Mouse (Mus musculus) liver, embryonic 14.5 days (tissue): Measurements from ENCODE around the gene Ell. TPM values are rescaled to one million over a fixed set of nuclear protein-coding genes. Genes with fewer than 3 reads are reported as not detected.
A peak's percentile ranks its signal among the peaks of the same experiment; 100 is the strongest.

Experiments used
- ATAC-seq: fragments of 200-750 bp; cut with Nextera tagmentation; 2 replicates; pipeline ENCODE4 v1.8.0; 2017; ENCODE audit warnings: moderate number of reproducible peaks, mild to moderate bottlenecking, moderate library complexity; ENCODE audit not compliant: insufficient read depth
- DNase-seq, 3 experiments: peaks; one replicate each; pipeline ENCODE4 v3.0.0-alpha.2; 2012 to 2013; ENCODE audit warnings: low read depth in 3 of 3, low spot score in 3 of 3
- H3K27ac ChIP-seq: fragments of 300-500 bp; sonication (generic); 2 replicates; pipeline ENCODE4 v1.5.1; 2014; ENCODE audit warnings: moderate library complexity, mild to moderate bottlenecking, control low read depth, inconsistent platforms
- H3K27me3 ChIP-seq: fragments of 300-500 bp; sonication (generic); 2 replicates; pipeline ENCODE4 v1.6.1; 2014; ENCODE audit warnings: mild to moderate bottlenecking, low read length, moderate library complexity; ENCODE audit not compliant: control insufficient read depth, insufficient read depth
- H3K36me3 ChIP-seq: fragments of 300-500 bp; sonication (generic); replicated peaks from 2 replicates; pipeline ENCODE4 v1.6.1; 2014; ENCODE audit warnings: low read depth; ENCODE audit not compliant: control insufficient read depth, insufficient read depth
- H3K4me1 ChIP-seq, 2 experiments: fragments of 200-500 bp in 1 of 2; fragments of 300-500 bp in 1 of 2; sonication (generic) in 1 of 2; replicated peaks; 2 replicates each; pipeline ENCODE4 v1.6.1; 2012 to 2014; ENCODE audit warnings: antibody characterized with exemption in 1 of 2, inconsistent platforms in 1 of 2, low read length in 1 of 2; ENCODE audit not compliant: control insufficient read depth in 2 of 2, insufficient read depth in 2 of 2
- H3K4me2 ChIP-seq: fragments of 300-500 bp; sonication (generic); 2 replicates; pipeline ENCODE4 v1.6.1; 2014; ENCODE audit warnings: low read depth, mild to moderate bottlenecking, control low read depth, moderate library complexity
- H3K4me3 ChIP-seq, 2 experiments: fragments of 200-500 bp in 1 of 2; fragments of 300-500 bp in 1 of 2; sonication (generic) in 1 of 2; 2 replicates each; pipeline ENCODE4 v1.5.1; 2012 to 2014; ENCODE audit warnings: low read depth in 2 of 2, low read length in 2 of 2, mild to moderate bottlenecking in 2 of 2, control low read depth in 1 of 2, inconsistent platforms in 1 of 2, moderate library complexity in 1 of 2; ENCODE audit not compliant: insufficient read depth in 1 of 2
- H3K9ac ChIP-seq: fragments of 300-500 bp; sonication (generic); replicated peaks from 2 replicates; pipeline ENCODE4 v1.6.1; 2014; ENCODE audit warnings: mild to moderate bottlenecking, control low read depth, moderate library complexity
- H3K9me3 ChIP-seq: fragments of 300-500 bp; sonication (generic); 2 replicates; pipeline ENCODE4 v1.6.1; 2016; ENCODE audit warnings: low read length, mixed read lengths; ENCODE audit not compliant: control insufficient read depth
- CTCF ChIP-seq: IDR thresholded peaks from 2 replicates; pipeline ENCODE4 v1.5.1; 2016; ENCODE audit warnings: antibody characterized with exemption, low read depth, control low read depth
- EP300 ChIP-seq: IDR thresholded peaks from 2 replicates; pipeline ENCODE4 v1.6.1; 2016; ENCODE audit warnings: antibody characterized with exemption, low read depth
- WGBS: fragments of 180-500 bp; shearing (Covaris S2); extraction: QIAGEN DNeasy Blood & Tissue Kit; methylation state at CpG from one replicate; pipeline ENCODE4 v1.1.7; 2014; ENCODE audit not compliant: insufficient replicate concordance; 5-methylcytosine and 5-hydroxymethylcytosine counted together
- polyA plus RNA-seq, 2 experiments: library from polyadenylated mRNA; depleted of rRNA in 1 of 2; stranded (reverse) in 1 of 2; unstranded in 1 of 2; fragments of >200 nt; fragmentation: Nextera tagmentation in 1 of 2; extraction: Ambion mirVana in 1 of 2; gene quantifications; 2 replicates each; pipeline versions ENCODE4 v1.2.1 to v1.2.3; 2012 to 2014

Gene Ell
- polyA plus RNA-seq, 2 experiments: 7.7 to 8.9 TPM

DNA sequence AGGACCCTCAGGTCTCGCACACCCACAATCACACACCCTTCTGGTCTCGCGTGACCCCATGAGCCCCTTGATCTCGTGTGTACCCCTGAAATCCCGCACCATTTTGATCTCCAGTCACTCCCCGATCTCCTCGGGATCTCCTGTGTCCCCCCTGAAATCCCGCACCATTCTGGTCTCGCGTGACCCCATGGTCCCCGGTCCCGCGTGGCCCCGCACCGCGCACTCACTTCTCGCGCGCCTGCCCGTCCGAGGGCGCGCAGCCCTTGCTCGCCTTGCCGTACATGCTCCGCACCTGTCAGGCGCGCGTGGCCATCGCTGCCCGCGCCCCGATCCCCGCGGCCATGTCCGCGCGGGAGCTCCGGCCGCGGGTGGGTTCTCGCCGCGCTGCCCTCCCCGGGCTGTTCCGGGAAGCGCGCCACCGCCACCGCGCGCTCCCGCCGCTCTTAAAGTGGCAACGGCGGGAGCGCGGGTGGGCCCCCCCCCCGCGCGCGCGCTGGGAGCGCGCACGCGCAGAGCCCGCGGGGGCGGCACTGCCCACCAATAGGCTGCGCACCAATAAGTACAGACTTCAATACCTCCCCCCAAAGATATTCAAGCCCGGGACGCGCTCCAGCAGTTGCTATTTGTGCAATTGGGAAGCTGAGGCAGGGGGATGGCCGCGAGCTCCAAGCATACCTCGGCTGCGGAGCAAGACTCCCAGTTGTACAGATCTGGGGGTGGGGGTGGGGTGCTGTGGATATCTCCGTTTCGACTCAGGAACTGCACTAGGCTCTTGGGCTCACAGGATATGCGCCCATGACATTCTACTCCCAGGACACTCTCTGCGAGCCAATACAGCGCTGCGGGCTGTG lies 68.9 kb downstream of the Ell start:
- Histone ChIP-seq H3K4me3 (peak overlapping the region; percentile 65 to 78), H3K36me3 (no peaks in the 10 kb centered on the region), H3K9ac (peak overlapping the region; percentile 79), H3K27me3 (no peaks in the 10 kb centered on the region), H3K27ac (peak overlapping the region; percentile 67), H3K9me3 (no peaks in the 10 kb centered on the region), H3K4me2 (peak overlapping the region; percentile 91), H3K4me1 (peaks cover 17 to 24% of the 10 kb centered on the region in 2 experiments)
- whole genome bisulfite sequencing: under 1% methylated on average over 84 of the region's 84 CpGs
- peak; percentile 26; the same call in 1 of the 2 replicates for ATAC-seq
- TF ChIP-seq CTCF: no peak
- no peak for TF ChIP-seq EP300
- no peak for DNase-seq

DNA sequence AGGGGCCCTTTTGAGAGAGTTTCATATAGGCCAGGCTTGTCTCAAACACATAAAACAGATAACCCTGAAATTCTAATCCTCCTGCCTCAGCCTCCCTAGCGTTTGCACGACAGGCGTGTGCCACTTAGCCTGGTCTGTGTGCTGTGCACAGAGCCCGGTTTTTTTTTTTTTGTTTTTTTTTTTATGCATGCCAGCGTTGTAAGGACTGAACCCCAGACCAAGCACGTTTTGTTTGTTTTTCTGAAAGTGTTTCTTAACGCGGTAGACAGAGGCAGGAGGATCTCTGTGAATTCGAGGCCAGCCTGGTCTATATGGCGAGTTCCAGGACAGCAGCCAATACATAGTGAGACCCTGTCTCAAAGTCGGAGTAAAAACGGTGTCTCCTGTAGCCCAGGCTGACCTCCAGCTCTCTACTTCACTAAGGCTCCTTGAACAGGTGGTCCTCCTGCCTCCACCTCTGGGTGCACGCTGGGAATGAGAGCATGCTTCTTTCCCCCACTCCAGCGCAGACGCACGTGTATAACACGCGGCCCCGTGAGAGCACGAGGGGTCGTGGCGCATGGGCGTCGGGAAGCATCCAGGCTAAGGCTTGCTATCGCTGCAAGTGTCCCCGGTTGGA lies 69.6 kb downstream of the Ell start, which contains the start of gene Ssbp4:
Ssbp4 (minus strand) TSS at position 124 of the 619 bp plus-strand sequence.
- Histone ChIP-seq H3K4me2 (peak within 1 kb of the TSS; percentile 91), H3K36me3 (no peaks in the 10 kb centered on the region), H3K4me3 (peak within 1 kb of the TSS; percentile 65 to 78), H3K27ac (peak within 1 kb of the TSS; percentile 71), H3K9me3 (no peaks in the 10 kb centered on the region), H3K27me3 (no peaks in the 10 kb centered on the region), H3K9ac (peak within 1 kb of the TSS; percentile 79), H3K4me1 (peaks cover 17 to 24% of the 10 kb centered on the region in 2 experiments)
- no peak for TF ChIP-seq CTCF
- no peak for TF ChIP-seq EP300
- DNase-seq: no peak
- 2% methylated on average over 26 of the region's 26 CpGs for WGBS
- ATAC-seq: no peak

DNA sequence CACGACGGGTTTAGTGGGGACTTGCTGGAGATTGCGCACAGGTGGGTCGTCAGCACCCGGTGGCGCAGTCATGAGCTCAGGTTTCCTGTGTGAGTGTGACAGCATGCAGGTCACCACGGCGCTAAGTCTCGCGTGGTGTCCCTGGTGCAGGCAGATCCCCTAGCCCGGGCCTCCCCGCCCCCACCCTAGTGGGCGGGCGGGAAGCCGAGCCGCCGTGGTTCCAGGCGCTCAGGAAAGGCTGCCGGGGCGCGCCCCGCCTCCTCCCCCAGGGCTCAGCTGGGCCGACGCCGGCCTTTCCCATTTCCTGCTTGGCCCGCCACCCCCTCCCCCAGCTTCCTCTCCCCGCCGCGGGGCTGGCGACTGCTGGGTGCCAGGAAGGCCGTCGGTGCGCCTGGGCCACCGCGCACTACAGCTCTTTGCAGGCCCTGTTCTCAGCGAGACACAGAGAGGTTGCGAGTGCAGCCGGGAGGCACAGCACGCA lies 70.2 kb downstream of the Ell start:
- Histone ChIP-seq H3K27me3 (no peaks in the 10 kb centered on the region), H3K9me3 (no peaks in the 10 kb centered on the region), H3K4me2 (peak overlapping the region; percentile 91), H3K4me1 (peaks cover 17 to 24% of the 10 kb centered on the region in 2 experiments), H3K36me3 (no peaks in the 10 kb centered on the region), H3K27ac (peak overlapping the region; percentile 71), H3K9ac (peak overlapping the region; percentile 70), H3K4me3 (peak overlapping the region; percentile 62 to 65)
- no peak for TF ChIP-seq CTCF
- no peak for TF ChIP-seq EP300
- WGBS: under 1% methylated on average over 36 of the region's 39 CpGs
- DNase-seq (peak in 1 of 3 experiments; percentile 63), ATAC-seq (peak; percentile 22)

DNA sequence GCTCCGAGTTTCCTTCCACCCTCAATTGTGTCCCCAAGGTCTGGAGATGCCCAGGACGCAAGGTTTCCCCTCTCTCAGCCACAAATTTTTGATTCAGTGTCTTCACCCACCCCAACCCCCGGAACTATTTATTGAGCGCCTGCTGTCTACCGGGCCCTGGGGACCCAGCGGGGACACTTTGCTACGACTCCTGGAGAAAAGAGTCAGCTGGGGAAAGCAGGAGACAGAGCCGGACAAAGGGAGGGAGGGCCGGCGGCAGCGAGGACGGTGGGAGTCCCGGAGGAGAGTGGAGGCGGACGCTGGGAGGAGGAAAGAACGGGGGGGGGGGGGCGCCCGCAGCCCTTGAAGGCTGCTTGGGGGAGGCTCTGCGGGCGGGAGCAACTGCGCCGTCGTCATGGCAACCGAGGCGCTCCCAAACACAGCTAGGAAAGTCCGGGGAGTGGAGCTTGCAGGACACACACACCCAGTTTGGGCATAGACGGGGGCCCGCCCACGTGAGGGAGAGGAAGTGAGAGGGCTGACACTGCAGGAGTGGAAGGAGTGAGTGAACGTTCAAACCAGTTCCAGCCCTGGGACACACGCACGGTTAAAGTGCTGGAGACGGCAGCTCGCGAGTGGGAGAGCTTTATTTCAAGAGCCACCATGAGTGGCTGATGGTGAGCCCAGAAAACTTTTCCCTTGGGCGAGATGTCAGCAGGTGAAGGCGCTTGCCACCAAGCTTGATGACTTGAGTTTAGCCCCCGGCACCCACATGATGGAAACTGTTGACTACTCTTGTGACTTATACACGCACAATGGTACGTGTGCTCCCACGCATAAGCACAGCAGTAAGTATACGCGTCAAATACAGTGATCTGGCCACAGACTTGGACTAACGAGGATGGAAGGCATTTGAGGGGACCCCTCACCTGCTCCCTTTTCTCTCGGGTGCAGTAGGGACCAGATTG lies 70.9 kb downstream of the Ell start:
- TF ChIP-seq CTCF (no peak), EP300 (no peak)
- peak overlapping the region; percentile 91 for H3K4me2 ChIP-seq
- H3K4me1 ChIP-seq: peaks cover 17 to 24% of the 10 kb centered on the region in 2 experiments
- H3K9ac ChIP-seq: peak overlapping the region; percentile 70
- H3K27ac ChIP-seq: peak overlapping the region; percentile 71
- DNase-seq (peak; percentile 68 to 96 (median 73)), ATAC-seq (peak; percentile 54)
- H3K27me3 ChIP-seq: no peaks in the 10 kb centered on the region
- H3K9me3 ChIP-seq: no peaks in the 10 kb centered on the region
- WGBS: under 1% methylated on average over 42 of the region's 45 CpGs
- H3K36me3 ChIP-seq: no peaks in the 10 kb centered on the region
- H3K4me3 ChIP-seq: peak overlapping the region; percentile 44 to 62
